In genomic region chr9:13497690-13498333, GRCm38 (mm10) we compare ENCODE assay signal across 9 mouse cellular contexts. TPM values are rescaled to one million over a fixed set of nuclear protein-coding genes. Genes with fewer than 3 reads are reported as not detected.
DNase-seq lines count a peak whose midpoint lies in the region; ATAC-seq and TF ChIP-seq lines count a peak whose summit lies in the region.
"Had no signal": no experiment of that assay in that cellular context is flagged by ENCODE, and none has a peak within 500 bp of the region (broad histone marks: within the 10 kb centered on the region; RNA-seq: fewer than 3 reads in every experiment).

No protein-coding gene starts in this region.

- WGBS in midbrain, embryonic 15.5 days, result 75% methylated on average over 7 of the region's 7 CpGs
- WGBS in midbrain, postnatal 0 days, result 76% methylated on average over 7 of the region's 7 CpGs

- H3K4me3 ChIP-seq in midbrain, embryonic 15.5 days, result no peak overlapping the region
- H3K4me3 ChIP-seq in midbrain, postnatal 0 days (ENCODE audit: low read depth, low read length), result no peak overlapping the region

- no peak for DNase-seq in midbrain, postnatal 0 days (ENCODE audit: low spot score)
- peak; percentile 53 to 54 for DNase-seq in heart, adult 9 months (ENCODE audit: low spot score in 2 of 2)
- DNase-seq in kidney, postnatal 4 days, result peak; percentile 74 to 78
- DNase-seq in urinary bladder, postnatal 25 days (ENCODE audit: low spot score), result peak; percentile 73
- no peak for DNase-seq in left cerebral cortex, adult 11 months (ENCODE audit: low spot score)
- no peak for DNase-seq in MN1 (ENCODE audit: low spot score)
- no peak for DNase-seq in layer of hippocampus, adult 18-20 months (ENCODE audit: low spot score in 2 of 2)

- no peaks in the 10 kb centered on the region for H3K9me3 ChIP-seq in midbrain, embryonic 15.5 days
- no peaks in the 10 kb centered on the region for H3K9me3 ChIP-seq in midbrain, postnatal 0 days (ENCODE audit: low read length)

- H3K9ac ChIP-seq in midbrain, embryonic 15.5 days, result no peak overlapping the region
- H3K9ac ChIP-seq in midbrain, postnatal 0 days (replicated peaks; ENCODE audit: low read length, poor library complexity, severe bottlenecking), result no peak overlapping the region

- H3K4me1 ChIP-seq in midbrain, embryonic 15.5 days, result 0 out of 2 replicates have a peak, but pooled peaks cover 2% of the 10 kb centered on the region
- no peaks in the 10 kb centered on the region for H3K4me1 ChIP-seq in midbrain, postnatal 0 days (ENCODE audit: insufficient read depth, low read length)

- no peaks in the 10 kb centered on the region for H3K27me3 ChIP-seq in midbrain, embryonic 15.5 days (replicated peaks)
- H3K27me3 ChIP-seq in midbrain, postnatal 0 days (ENCODE audit: insufficient read depth, low read length), result no peaks in the 10 kb centered on the region

- H3K4me2 ChIP-seq in midbrain, embryonic 15.5 days, result no peak overlapping the region
- no peak overlapping the region for H3K4me2 ChIP-seq in midbrain, postnatal 0 days (ENCODE audit: low read depth, low read length, poor library complexity, severe bottlenecking)

- 0 out of 2 replicates have a peak, but pooled peaks have one; percentile 56 for ATAC-seq in midbrain, embryonic 15.5 days (replicated peaks)
- no peak for ATAC-seq in midbrain, postnatal 0 days (ENCODE audit: low FRiP score)

- no peaks in the 10 kb centered on the region for H3K36me3 ChIP-seq in midbrain, embryonic 15.5 days (replicated peaks)
- no peaks in the 10 kb centered on the region for H3K36me3 ChIP-seq in midbrain, postnatal 0 days (ENCODE audit: insufficient read depth, low read length)

- TF ChIP-seq CTCF in midbrain, postnatal 0 days (IDR thresholded peaks at IDR 0.05), result no peak

- H3K27ac ChIP-seq in midbrain, embryonic 15.5 days, result no peak overlapping the region
- no peak overlapping the region for H3K27ac ChIP-seq in midbrain, postnatal 0 days (ENCODE audit: low read depth, low read length)

RNA-seq across cellular contexts. Expression of gene Gm17571, which starts 51.3 kb away (rescaled TPM):
- not detected in 2 replicates for polyA plus RNA-seq in midbrain, embryonic 15.5 days (2015; fragmentation: Nextera tagmentation; extraction: Ambion mirVana)
- not detected in 2 replicates for total RNA-seq in midbrain, postnatal 0 days (2014; rRNA removed)
- polyA plus RNA-seq in midbrain, postnatal 0 days (2015; fragmentation: Nextera tagmentation; extraction: Ambion mirVana), result not detected in 2 replicates
- total RNA-seq in layer of hippocampus, adult 18-20 months (2021), result not detected
- total RNA-seq: liver, adult 2 months had no signal
- polyA plus RNA-seq: liver, adult 2 months had no signal

Comparison
In these comparisons a context has a peak if more than half of its experiments do, and no peak if none do; other contexts are left out.
1. DNase-seq: peak in heart, adult 9 months (2 of 2), kidney, postnatal 4 days (2 of 2) and urinary bladder, postnatal 25 days (single experiment); none in midbrain, postnatal 0 days (single experiment), left cerebral cortex, adult 11 months (single experiment), MN1 (single experiment) and layer of hippocampus, adult 18-20 months (0 of 2).